Mouse (Mus musculus) CD4-positive, CD25-positive, alpha-beta regulatory T cell, adult 2 months (primary cell): ENCODE data around the gene Gdf3.
"Not testable (repeated sequence)": the region's sequence is repeated elsewhere in the genome, so short reads cannot be mapped to it uniquely, and the experiment has no call there.

Experiments used
- DNase-seq: peaks from one replicate; pipeline ENCODE4 v3.0.0-alpha.2; 2012; ENCODE audit warnings: low read depth, low spot score

Gene Gdf3

GRCm38 (mm10) chr6:122605483-122605882 lies 4.4 kb downstream of the Gdf3 start:
- DNase-seq = peak; percentile 64

- no peak for DNase-seq
Measured at GRCm38 (mm10) chr6:122604260-122604659, 5.6 kb downstream of the Gdf3 start.

GRCm38 (mm10) chr6:122602992-122603322 lies 6.9 kb downstream of the Gdf3 start:
- peak; percentile 49 for DNase-seq

- DNase-seq = peak; percentile 90
Measured at GRCm38 (mm10) chr6:122602242-122602991, 7.5 kb downstream of the Gdf3 start, which contains the start of gene Apobec1. Gene Apobec1, minus strand, starts transcription at chr6:122602444.

GRCm38 (mm10) chr6:122601615-122602014 lies 8.3 kb downstream of the Gdf3 start:
- DNase-seq = no peak

- DNase-seq = no peak
Measured at GRCm38 (mm10) chr6:122601031-122601430, 8.9 kb downstream of the Gdf3 start.

- DNase-seq = no peak
Measured at GRCm38 (mm10) chr6:122600066-122600646, 9.7 kb downstream of the Gdf3 start.

GRCm38 (mm10) chr6:122599054-122599737 lies 10.7 kb downstream of the Gdf3 start:
- DNase-seq = no peak

GRCm38 (mm10) chr6:122598436-122598835 lies 11.5 kb downstream of the Gdf3 start:
- DNase-seq = peak; percentile 22

GRCm38 (mm10) chr6:122598014-122598413 lies 11.9 kb downstream of the Gdf3 start:
- DNase-seq = no peak

GRCm38 (mm10) chr6:122596608-122597007 lies 13.3 kb downstream of the Gdf3 start:
- DNase-seq = no peak

GRCm38 (mm10) chr6:122595637-122596036 lies 14.2 kb downstream of the Gdf3 start:
- DNase-seq = peak; percentile 32

- DNase-seq = no peak
Measured at GRCm38 (mm10) chr6:122592905-122593304, 17.0 kb downstream of the Gdf3 start.

GRCm38 (mm10) chr6:122591027-122591758 lies 18.7 kb downstream of the Gdf3 start:
- no peak for DNase-seq

GRCm38 (mm10) chr6:122579086-122579485 lies 30.8 kb downstream of the Gdf3 start:
- DNase-seq = no peak

- no peak for DNase-seq
Measured at GRCm38 (mm10) chr6:122577030-122577429, 32.9 kb downstream of the Gdf3 start.

GRCm38 (mm10) chr6:122575037-122575436 lies 34.9 kb downstream of the Gdf3 start:
- DNase-seq = not testable (repeated sequence)

GRCm38 (mm10) chr6:122571617-122571959 lies 38.3 kb downstream of the Gdf3 start:
- DNase-seq = no peak

- DNase-seq = no peak
Measured at GRCm38 (mm10) chr6:122570695-122571616, 38.9 kb downstream of the Gdf3 start.

- no peak for DNase-seq
Measured at GRCm38 (mm10) chr6:122569762-122570161, 40.1 kb downstream of the Gdf3 start.

GRCm38 (mm10) chr6:122569113-122569512 lies 40.8 kb downstream of the Gdf3 start:
- DNase-seq = no peak
